Mouse (Mus musculus) brain, embryonic 18.5 days (tissue): Measurements from ENCODE around the gene Iqcb1.

Source experiments
- DNase-seq: peaks from one replicate; pipeline ENCODE4 v3.0.0-alpha.2; 2012; ENCODE audit warnings: low read depth, low spot score

Iqcb1 gene

GRCm38 (mm10) chr16:36875276-36875851, 47.2 kb downstream of the Iqcb1 start:
- DNase-seq = no peak

GRCm38 (mm10) chr16:36877316-36877715, 49.1 kb downstream of the Iqcb1 start:
- no peak for DNase-seq

DNA sequence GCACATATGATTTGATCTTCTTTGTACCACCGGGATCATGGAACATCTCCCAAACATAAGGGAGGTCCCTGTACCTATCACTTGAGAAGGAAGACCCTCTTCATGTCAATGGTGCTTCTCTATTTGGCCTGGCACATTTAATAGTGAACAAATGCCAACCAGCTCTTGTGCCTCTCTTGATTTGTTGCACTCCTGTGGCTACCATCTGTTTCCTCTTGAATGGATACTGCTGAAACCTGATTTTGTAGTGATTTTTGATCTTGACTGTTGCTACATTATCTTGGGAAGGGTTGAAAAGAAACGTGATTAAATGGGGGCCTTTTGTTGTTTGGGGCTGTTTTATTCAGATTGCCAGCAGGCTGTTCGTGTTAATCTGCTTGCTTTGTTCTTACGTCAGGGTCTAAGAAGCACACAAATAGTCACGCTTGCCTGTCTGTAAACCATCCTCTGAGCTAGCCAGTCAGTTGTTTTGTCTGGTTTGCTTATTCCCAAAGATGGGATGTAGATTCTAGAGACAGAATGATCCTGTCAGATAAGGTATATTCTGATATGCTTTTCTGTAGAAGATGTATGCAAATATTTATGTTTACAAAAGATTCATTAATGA, 54.7 kb downstream of the Iqcb1 start:
- DNase-seq = no peak

DNA sequence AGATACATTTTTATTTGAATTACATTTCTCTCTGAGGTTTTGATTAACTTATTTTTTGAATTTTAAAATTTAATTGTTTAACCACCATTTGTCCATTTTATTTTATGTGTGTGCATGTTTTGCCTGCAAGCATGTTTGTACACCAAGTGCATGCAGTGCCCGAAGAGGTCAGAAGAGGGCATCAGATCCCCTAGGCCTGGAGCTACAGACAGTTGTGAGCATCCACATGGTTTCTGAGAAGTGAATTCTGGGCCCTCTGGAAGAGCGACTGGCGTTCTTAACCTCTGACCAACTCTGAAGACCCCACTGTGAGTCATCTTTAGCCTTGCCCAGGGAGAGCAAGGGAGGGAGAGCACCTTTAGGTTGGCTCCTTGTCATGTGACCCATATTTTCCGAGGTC, 56.7 kb downstream of the Iqcb1 start:
- DNase-seq = no peak

- no peak for DNase-seq
These were observed 57.7 kb downstream of the Iqcb1 start for GRCm38 (mm10) chr16:36885912-36886311.

- DNase-seq = no peak
These were observed 59.4 kb downstream of the Iqcb1 start for GRCm38 (mm10) chr16:36887546-36887945.

- no peak for DNase-seq
These were observed 62.4 kb downstream of the Iqcb1 start for GRCm38 (mm10) chr16:36890559-36890958.

DNA sequence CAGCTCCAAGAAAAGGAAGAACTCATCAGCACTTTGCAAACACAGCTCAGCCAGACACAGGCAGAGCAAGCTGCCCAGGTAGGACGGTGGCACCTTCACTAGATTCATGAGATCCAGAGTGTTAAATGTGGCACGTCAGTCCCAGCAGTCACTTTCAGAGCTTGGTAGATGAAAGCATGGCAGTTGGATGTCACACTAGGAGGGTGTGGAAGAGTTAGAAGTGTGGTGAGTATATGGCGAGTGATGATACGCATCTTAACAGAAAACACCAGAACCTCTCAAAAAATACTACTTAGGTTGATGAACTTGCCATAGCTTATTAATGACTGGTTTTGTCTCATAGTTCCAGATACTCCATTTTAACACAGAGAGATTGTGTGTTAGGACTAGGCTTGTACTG, 63.2 kb downstream of the Iqcb1 start:
- DNase-seq = no peak

GRCm38 (mm10) chr16:36893317-36893716, 65.1 kb downstream of the Iqcb1 start:
- DNase-seq = no peak

DNA sequence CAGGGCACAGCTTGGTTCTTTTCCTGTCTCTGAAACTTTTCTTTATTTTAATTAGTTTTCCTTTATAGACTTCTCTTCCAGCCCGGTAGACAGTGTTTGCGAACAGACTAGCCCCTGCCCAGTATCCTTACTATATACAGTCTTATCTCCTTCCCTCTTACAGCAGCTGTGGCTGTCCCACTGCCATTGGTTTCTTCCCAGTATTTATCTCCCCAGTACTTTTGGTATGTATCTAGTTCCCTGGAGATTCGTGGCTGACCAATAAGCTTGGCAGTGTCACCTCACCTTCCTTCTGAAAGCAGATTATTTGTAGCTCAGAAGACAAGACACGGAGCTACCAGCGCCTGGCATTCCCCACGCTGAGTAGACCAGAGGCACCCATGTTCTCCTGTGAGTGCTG, 68.5 kb downstream of the Iqcb1 start:
- DNase-seq = no peak

- DNase-seq = no peak
These were observed 75.0 kb downstream of the Iqcb1 start for GRCm38 (mm10) chr16:36903156-36903555.

GRCm38 (mm10) chr16:36911909-36912308, 83.7 kb downstream of the Iqcb1 start:
- no peak for DNase-seq

- no peak for DNase-seq
These were observed 84.1 kb downstream of the Iqcb1 start for GRCm38 (mm10) chr16:36912311-36912710.

GRCm38 (mm10) chr16:36914195-36914594, 86.0 kb downstream of the Iqcb1 start:
- DNase-seq = no peak

- no peak for DNase-seq
These were observed 90.3 kb downstream of the Iqcb1 start for GRCm38 (mm10) chr16:36918505-36918904.

GRCm38 (mm10) chr16:36920410-36920809, 92.2 kb downstream of the Iqcb1 start:
- DNase-seq = no peak

DNA sequence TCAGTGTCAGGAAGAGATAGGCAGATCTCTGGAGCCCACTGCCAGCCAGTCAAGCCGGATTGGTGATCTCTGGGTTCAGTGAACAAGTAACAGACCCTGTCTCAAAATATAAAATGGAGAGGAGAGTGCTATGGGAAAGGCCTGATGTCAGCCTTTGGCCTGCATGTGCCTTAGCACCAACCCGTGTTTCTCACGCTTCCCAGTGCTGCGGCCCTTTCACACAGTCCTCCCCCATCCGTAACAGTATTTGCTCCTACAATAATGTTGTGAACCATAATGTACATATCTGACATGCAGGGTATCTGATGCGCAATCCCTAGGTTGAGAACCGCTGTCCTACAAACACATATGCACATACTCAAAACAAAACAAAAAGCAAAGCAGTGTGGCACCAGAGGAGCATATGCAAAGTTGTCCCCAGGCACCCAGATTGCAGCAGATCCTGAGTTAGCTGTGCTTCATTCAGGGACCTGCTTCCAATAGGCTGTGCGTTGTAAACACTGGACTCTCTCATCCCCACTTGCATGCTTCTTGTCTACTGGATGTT, 93.0 kb downstream of the Iqcb1 start:
- no peak for DNase-seq

GRCm38 (mm10) chr16:36921980-36922379, 93.8 kb downstream of the Iqcb1 start:
- no peak for DNase-seq
